Mouse (Mus musculus) induced T-regulatory cell, adult 2 months (primary cell): ENCODE data around the gene Dennd2a.

Experiments used
- DNase-seq: peaks from one replicate; pipeline ENCODE4 v3.0.0-alpha.2; 2012; ENCODE audit warnings: low read depth

The Dennd2a gene

DNA sequence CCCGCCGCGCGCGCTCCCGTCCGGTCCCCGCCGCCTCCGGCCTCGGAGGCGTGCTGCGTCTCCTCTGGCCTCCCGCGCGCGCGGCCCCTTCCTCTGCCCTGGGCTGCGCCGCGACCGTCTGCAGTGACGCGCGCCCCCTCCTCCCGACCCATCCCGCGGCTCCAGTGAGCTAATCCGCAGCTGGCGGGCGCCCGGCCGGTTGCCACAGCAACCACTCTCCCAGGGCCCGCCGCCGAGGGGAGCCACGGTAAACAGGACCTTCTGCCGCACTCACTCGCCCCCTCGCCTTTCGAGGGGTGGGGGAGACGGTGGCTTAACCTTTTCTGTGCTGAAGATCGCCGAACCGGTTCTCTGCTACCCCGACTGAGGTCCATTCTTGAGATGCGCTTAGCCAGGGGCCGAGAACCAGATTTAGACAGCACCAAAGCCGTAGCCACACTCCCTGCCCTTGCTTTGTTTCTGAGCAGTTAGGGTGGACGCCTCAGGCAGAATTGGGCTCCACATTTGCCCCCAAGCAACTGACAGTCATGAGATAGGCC is at the start of gene Dennd2a:
Gene Dennd2a, minus strand, starts transcription at position 145 of the 539 bp plus-strand sequence.
- no peak for DNase-seq

GRCm38 (mm10) chr6:39607365-39607764 is 49.7 kb upstream of the Dennd2a start:
- DNase-seq, result no peak

- DNase-seq, result peak; percentile 74
Measured at GRCm38 (mm10) chr6:39606862-39607261, 49.2 kb upstream of the Dennd2a start.

GRCm38 (mm10) chr6:39606056-39606455 is 48.4 kb upstream of the Dennd2a start:
- DNase-seq, result no peak

DNA sequence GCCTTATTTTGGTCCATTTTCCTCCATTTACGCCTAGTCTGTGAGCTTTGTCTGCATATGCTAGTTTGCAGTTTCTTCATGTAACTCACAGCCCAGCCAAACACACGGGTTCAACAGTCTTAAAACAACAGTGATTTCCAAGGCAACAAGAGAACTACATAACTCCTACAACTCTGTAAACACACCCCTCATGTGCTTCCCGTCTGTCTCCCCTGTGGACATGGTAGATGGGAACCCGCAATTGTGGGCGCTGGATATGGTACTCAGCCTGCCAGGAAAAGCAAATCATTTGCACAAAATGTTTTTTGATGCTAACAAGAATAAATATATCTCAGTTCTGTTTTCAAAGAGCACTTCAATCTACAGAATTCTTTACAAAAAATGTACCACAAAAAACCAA is 46.9 kb upstream of the Dennd2a start:
- DNase-seq, result no peak

GRCm38 (mm10) chr6:39601828-39602227 is 44.2 kb upstream of the Dennd2a start:
- no peak for DNase-seq

DNA sequence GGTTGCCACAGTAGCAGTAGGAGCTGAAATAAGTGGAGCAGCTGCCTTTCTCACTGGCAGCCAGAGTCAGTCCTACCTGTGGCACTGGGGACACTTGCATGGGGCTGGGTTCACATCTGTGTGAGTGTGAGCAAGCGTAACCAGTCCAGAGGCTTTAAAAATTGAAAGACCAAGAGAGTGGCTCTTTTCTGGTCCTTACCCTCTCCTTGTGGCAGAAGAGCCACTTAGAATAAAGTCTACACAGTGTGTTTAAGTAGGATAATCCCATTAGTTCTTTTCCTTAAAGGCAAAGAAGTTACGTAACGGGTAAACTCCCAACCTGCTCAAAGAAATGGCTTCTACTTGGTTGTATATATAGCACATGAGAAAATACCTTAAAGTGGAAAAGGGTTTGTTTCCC is 43.2 kb upstream of the Dennd2a start:
- no peak for DNase-seq

DNA sequence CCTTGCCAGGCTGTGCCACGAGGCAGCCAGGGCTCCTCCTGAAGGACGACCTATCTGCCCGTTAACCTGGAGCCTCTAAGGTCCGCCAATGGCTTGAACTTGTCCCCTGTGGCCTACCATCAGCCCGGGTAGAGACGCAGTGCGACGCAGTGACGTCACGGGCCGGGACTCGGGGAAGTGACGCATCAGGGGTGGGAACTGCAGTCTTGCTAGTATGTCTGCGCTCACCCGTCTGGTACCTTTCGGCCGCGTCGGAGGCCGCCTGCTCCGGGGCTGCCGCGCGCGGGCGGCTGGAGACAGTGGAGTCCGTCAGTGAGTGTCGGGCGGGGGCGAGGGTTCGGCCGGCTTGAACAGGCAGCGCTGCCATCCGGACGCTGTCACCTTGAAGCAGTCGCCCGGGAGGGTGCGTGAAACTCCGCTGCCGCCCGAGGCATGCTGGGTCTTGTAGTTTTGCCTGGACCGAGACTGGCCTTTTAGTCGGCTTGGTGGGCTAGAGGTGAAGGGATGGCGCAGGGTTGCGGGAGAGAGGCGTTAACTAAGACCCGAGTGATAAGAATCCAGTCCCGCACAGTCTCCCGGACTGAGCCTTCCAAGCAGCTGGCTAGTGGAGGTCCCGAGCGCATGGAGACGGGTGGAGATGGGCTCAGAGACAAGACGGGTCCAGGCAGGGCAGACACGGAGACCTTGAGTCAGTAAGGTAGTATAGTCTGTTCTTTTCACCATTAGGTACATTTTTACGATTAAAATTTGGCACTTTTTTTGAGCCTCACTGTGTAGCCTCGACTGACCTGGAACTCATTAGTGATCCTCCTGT is 34.9 kb upstream of the Dennd2a start, which contains the start of gene Ndufb2:
Gene Ndufb2, plus strand, starts transcription at position 174 of the 814 bp plus-strand sequence.
- DNase-seq, result peak; percentile 97

DNA sequence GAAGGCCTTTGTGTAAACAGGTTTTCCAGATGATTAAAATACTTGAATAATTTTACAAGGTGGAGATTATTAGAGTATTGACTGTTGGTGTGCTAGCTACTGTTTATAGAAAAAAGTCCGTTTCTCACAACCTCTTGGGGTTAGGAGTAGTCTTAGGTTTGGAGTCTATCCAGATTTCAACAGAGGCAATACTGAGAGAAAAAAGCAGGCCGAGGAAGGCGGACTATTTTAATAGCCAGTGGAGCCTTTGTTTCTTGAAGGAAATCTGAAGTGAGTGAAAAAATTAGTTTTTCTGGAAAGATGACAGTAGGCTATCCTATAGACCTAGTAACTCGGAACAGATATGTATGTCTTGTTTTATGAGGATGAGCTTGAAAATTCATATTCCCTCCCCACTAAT is 33.8 kb upstream of the Dennd2a start:
- DNase-seq, result peak; percentile 12

GRCm38 (mm10) chr6:39585517-39585916 is 27.9 kb upstream of the Dennd2a start, which contains the start of gene Gm42420:
Gm42420 (plus strand) TSS chr6:39585753.
- no peak for DNase-seq

DNA sequence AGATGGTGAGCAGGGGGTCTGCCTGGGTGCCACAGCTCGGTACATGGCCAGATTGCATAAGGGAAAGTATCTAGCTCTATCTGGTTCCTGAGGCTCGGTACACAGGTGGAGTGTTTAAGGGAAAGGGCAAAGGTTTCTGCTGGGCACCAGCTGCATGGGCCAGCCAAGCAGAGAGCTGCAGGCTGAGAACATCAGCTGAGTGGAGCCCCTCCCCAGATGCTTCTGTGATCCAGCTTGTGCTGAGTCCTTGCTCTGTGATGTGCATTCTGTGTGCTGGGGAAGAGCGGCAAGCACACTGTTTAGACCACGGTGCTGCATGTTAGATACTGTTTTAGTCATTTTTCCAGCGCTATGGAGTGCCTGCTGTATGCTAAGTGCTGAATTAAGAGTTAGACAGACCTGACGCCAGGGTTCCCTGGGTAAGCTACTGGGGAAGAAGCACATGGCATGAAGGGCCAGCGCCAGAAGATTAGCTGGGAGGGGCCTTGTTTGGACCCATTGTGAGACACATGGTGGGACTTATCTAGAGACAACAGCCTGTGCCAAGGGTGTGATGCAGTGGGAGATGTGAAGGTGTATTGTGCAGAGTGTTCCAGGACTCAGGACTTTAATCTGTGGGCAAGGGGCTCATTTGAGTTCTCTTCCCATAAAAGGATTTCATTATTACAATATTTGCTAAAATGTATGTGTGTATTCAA is 23.6 kb upstream of the Dennd2a start:
- DNase-seq, result no peak

DNA sequence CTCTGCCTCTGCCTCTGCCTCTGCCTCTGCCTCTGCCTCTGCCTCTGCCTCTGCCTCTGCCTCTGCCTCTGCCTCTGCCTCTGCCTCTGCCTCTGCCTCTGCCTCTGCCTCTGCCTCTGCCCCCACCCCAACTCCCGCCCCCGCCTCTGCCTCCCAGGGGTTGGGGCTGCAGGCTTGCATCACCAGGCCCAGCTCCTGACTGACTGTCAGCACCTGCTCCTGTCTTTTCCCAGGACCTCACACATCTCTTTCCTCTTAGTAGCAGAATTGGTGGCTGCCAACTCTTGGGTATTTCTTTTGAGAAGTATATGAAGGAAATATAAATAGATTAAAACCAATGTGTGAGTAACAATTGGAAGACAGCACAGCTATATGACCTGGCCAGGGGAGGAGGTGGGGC is 22.9 kb upstream of the Dennd2a start:
- no peak for DNase-seq

- DNase-seq, result no peak
Measured at GRCm38 (mm10) chr6:39579552-39579951, 21.9 kb upstream of the Dennd2a start.

- peak; percentile 23 for DNase-seq
Measured at GRCm38 (mm10) chr6:39574951-39575350, 17.3 kb upstream of the Dennd2a start.

DNA sequence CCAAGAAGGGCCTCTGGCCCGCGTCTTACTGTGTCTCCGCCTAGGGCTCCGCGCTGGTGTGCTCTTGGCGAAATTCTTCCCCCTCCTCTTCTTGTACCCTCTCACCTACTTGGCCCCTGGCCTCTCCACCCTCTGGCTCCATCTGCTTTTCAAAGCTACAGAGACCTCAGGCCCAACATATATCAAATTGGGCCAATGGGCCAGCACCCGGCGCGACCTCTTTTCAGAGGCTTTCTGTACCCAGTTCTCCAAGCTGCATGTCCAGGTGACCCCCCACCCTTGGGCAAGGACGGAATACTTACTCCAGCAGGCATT is 16.8 kb upstream of the Dennd2a start:
- DNase-seq, result no peak

DNA sequence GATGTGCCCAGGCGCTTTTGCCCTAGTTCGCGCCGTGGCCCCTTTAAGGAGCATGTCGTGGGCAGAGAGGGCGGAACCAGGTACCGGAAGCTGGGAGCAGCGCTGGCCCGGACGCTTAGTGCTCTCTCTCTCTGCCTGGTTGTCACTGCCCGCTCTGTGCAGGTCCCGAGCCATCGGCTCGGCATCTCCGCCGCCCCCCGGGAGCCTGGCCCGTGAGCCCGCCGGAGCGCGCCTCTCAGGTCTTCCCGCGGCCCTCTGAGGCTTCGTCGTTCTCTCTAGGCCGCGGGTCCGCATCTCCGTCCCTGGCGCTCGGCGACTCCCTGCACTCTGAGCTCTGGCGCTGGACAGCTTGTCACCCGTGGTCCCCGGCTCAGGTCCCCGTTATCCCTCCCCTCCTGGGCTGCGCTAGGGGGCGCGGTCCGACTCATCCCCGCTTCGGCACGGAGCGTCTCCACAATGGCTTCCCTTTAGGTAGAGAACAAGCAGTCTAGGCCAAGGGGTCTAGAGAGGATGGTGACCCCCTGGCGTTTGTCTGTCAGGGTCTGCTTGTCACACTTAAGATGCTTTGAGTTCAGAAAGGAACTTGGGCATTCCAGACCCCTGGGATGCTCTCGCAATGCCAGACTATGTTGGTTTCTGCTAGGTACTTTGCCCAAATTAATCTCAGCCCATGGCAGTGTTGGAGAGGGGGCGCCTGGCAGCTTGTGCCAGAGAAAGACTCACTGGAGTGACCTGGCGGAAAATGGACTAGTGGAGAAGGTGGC is 16.3 kb upstream of the Dennd2a start, which contains the start of gene Adck2:
Gene Adck2, plus strand, starts transcription at position 83 of the 764 bp plus-strand sequence.
- DNase-seq, result peak; percentile 89

DNA sequence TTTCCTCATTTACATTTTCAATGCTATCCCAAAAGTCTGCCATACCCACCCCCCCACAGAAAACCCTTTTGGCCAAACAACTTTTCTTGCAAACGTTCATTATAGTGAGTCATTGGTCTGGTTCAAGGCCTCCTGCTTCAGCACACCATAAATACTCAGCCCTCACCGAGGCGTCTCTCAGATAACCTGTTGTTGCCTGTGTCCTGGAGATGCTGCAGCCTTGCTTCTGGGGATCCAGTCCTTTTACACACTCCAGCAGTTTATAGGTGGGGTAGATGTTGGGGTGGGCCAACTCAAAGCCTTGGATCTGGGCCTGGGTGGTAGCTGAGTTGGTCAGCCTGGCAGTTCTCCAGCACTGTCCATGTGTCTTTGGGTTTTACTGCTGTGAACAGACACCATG is 12.8 kb upstream of the Dennd2a start:
- no peak for DNase-seq

DNA sequence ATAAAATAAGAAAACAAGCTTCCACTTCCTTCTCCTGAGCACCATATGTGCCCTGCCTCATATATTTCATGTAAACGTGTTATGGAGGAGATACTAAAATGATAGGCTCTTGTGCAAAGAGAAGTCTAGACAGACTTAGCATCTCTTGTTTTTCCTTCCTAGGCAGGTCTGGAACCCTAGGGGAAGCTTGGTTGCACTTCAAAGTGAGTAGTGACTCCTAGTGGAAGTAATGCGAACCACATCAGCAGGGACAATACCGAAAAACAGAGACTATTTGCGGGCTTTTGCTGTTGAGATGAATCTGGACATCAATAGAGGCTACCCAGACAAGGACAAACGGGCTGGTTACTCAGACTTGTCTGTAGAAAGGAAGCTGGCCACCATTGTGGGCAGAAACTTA is 9.9 kb upstream of the Dennd2a start:
- peak; percentile 72 for DNase-seq

- DNase-seq, result peak; percentile 90
Measured at GRCm38 (mm10) chr6:39562166-39563015, 4.7 kb upstream of the Dennd2a start.

- DNase-seq, result no peak
Measured at GRCm38 (mm10) chr6:39559276-39559939, 1.7 kb upstream of the Dennd2a start.
